Mouse (Mus musculus): ENCODE results near the gene Ikzf3. TPM values are rescaled to one million over a fixed set of nuclear protein-coding genes. Genes with fewer than 3 reads are reported as not detected.

The Ikzf3 gene
- 1.1 TPM in 2 replicates for polyA plus RNA-seq (2012; rRNA removed)

GRCm38 (mm10) chr11:98545711-98546231 lies at the start of gene Ikzf3:
TSS of gene Ikzf3 (minus strand) at chr11:98546031.

GRCm38 (mm10) chr11:98586892-98587563 lies 41.2 kb upstream of the Ikzf3 start, which contains the start of gene Ormdl3:
TSS of gene Ormdl3 (minus strand) at chr11:98587368.

GRCm38 (mm10) chr11:98550975-98551828 lies 5.4 kb upstream of the Ikzf3 start, which contains the start of gene Zpbp2:
TSS of gene Zpbp2 (plus strand) at chr11:98551097.

GRCm38 (mm10) chr11:98446213-98446561 lies 99.6 kb downstream of the Ikzf3 start, which contains the start of gene Grb7:
TSS of gene Grb7 (plus strand) at chr11:98446394.

GRCm38 (mm10) chr11:98438331-98439158 lies 107.3 kb downstream of the Ikzf3 start, which contains the start of gene Mien1:
TSS of gene Mien1 (minus strand) at chr11:98438991.

Other genes starting within 250 kb of the Ikzf3 start
- gene Neurod2, start 216.4 kb downstream of the Ikzf3 start, polyA plus RNA-seq (2012; rRNA removed): not detected in 2 replicates
- gene Ppp1r1b, start 197.6 kb downstream of the Ikzf3 start, polyA plus RNA-seq (2012; rRNA removed): 2.5 and 3.4 TPM in 2 replicates
- gene Stard3, start 187.7 kb downstream of the Ikzf3 start, polyA plus RNA-seq (2012; rRNA removed): 24.3 and 28.8 TPM in 2 replicates
- 0.22 TPM in 1 of 2 replicates, not detected in the other for gene Tcap, start 162.2 kb downstream of the Ikzf3 start, polyA plus RNA-seq (2012; rRNA removed)
- 0.08 TPM in 1 of 2 replicates, not detected in the other for gene Pnmt, start 159.6 kb downstream of the Ikzf3 start, polyA plus RNA-seq (2012; rRNA removed)
- gene Pgap3, start 145.5 kb downstream of the Ikzf3 start, polyA plus RNA-seq (2012; rRNA removed): 3.2 and 3.8 TPM in 2 replicates
- gene Erbb2, start 133.6 kb downstream of the Ikzf3 start, polyA plus RNA-seq (2012; rRNA removed): 1.2 and 1.4 TPM in 2 replicates
- 47.0 and 54.6 TPM in 2 replicates for gene Mien1, start 107.0 kb downstream of the Ikzf3 start, polyA plus RNA-seq (2012; rRNA removed)
- gene Grb7, start 99.6 kb downstream of the Ikzf3 start, polyA plus RNA-seq (2012; rRNA removed): 55.0 and 55.3 TPM in 2 replicates
- gene Zpbp2, start 5.1 kb upstream of the Ikzf3 start, polyA plus RNA-seq (2012; rRNA removed): 0.30 and 0.43 TPM in 2 replicates
- gene Ormdl3, start 41.3 kb upstream of the Ikzf3 start, polyA plus RNA-seq (2012; rRNA removed): 27.8 and 29.1 TPM in 2 replicates
- not detected in 2 replicates for gene Lrrc3c, start 52.3 kb upstream of the Ikzf3 start, polyA plus RNA-seq (2012; rRNA removed)
- gene Gm12355, start 79.6 kb upstream of the Ikzf3 start, polyA plus RNA-seq (2012; rRNA removed): 0.07 and 0.10 TPM in 2 replicates
- gene Gsdma3, start 80.3 kb upstream of the Ikzf3 start, polyA plus RNA-seq (2012; rRNA removed): not detected in 2 replicates
- not detected in 2 replicates for gene Gsdma2, start 100.7 kb upstream of the Ikzf3 start, polyA plus RNA-seq (2012; rRNA removed)
- not detected in 2 replicates for gene Gsdma, start 118.3 kb upstream of the Ikzf3 start, polyA plus RNA-seq (2012; rRNA removed)
- gene Psmd3, start 136.5 kb upstream of the Ikzf3 start, polyA plus RNA-seq (2012; rRNA removed): 62.1 and 63.2 TPM in 2 replicates
- gene Csf3, start 155.2 kb upstream of the Ikzf3 start, polyA plus RNA-seq (2012; rRNA removed): not detected in 2 replicates
- gene Med24, start 183.4 kb upstream of the Ikzf3 start, polyA plus RNA-seq (2012; rRNA removed): 17.2 and 18.6 TPM in 2 replicates
- 11.4 and 13.3 TPM in 2 replicates for gene Thra, start 194.6 kb upstream of the Ikzf3 start, polyA plus RNA-seq (2012; rRNA removed)
- 0.97 and 1.4 TPM in 2 replicates for gene Nr1d1, start 229.3 kb upstream of the Ikzf3 start, polyA plus RNA-seq (2012; rRNA removed)
- gene Msl1, start 249.5 kb upstream of the Ikzf3 start, polyA plus RNA-seq (2012; rRNA removed): 16.2 and 18.9 TPM in 2 replicates

Data from liver, embryonic 18 days (tissue).